Mouse (Mus musculus) kidney, embryonic 16.5 days (tissue): ENCODE results near the gene Fam167b. TPM values are rescaled to one million over a fixed set of nuclear protein-coding genes. Genes with fewer than 3 reads are reported as not detected.

Experiments
- ATAC-seq: fragments of 200-750 bp; cut with Nextera tagmentation; 2 replicates; pipeline ENCODE4 v1.8.0; 2017; ENCODE audit warnings: moderate TSS enrichment; ENCODE audit not compliant: low FRiP score, low TSS enrichment
- H3K27ac ChIP-seq: fragments of 300-500 bp; sonication (generic); 2 replicates; pipeline ENCODE4 v1.5.1; 2014; ENCODE audit warnings: low read length
- H3K27me3 ChIP-seq: fragments of 300-500 bp; sonication (generic); 2 replicates; pipeline ENCODE4 v1.6.1; 2014; ENCODE audit warnings: low read length, control low read depth, mixed read lengths; ENCODE audit not compliant: insufficient read depth
- H3K36me3 ChIP-seq: fragments of 300-500 bp; sonication (generic); 2 replicates; pipeline ENCODE4 v1.6.1; 2014; ENCODE audit warnings: low read length, control low read depth, mixed read lengths; ENCODE audit not compliant: insufficient read depth
- H3K4me1 ChIP-seq: fragments of 300-500 bp; sonication (generic); 2 replicates; pipeline ENCODE4 v1.6.1; 2014; ENCODE audit warnings: low read length, control low read depth, mixed read lengths; ENCODE audit not compliant: insufficient read depth
- H3K4me2 ChIP-seq: fragments of 300-500 bp; sonication (generic); replicated peaks from 2 replicates; pipeline ENCODE4 v1.6.1; 2014; ENCODE audit warnings: low read depth, low read length
- H3K4me3 ChIP-seq: fragments of 300-500 bp; sonication (generic); 2 replicates; pipeline ENCODE4 v1.5.1; 2014; ENCODE audit warnings: mild to moderate bottlenecking, low read length
- H3K9ac ChIP-seq: fragments of 300-500 bp; sonication (generic); replicated peaks from 2 replicates; pipeline ENCODE4 v1.6.1; 2014; ENCODE audit warnings: low read length
- H3K9me3 ChIP-seq: fragments of 300-500 bp; sonication (generic); 2 replicates; pipeline ENCODE4 v1.6.1; 2016; ENCODE audit warnings: low read length, control low read depth
- WGBS: fragments of 180-500 bp; shearing (Covaris S2); extraction: QIAGEN DNeasy Blood & Tissue Kit; methylation state at CpG from one replicate; pipeline ENCODE4 v1.1.7; 2014; 5-methylcytosine and 5-hydroxymethylcytosine counted together
- polyA plus RNA-seq: library from polyadenylated mRNA; unstranded; fragments of >200 nt; fragmentation: Nextera tagmentation; extraction: Ambion mirVana; gene quantifications from 2 replicates; pipeline ENCODE4 v1.2.1, GENCODE M21; 2015

The Fam167b gene
- polyA plus RNA-seq, 1 experiment from 2014 or later, result 37.8 TPM

DNA sequence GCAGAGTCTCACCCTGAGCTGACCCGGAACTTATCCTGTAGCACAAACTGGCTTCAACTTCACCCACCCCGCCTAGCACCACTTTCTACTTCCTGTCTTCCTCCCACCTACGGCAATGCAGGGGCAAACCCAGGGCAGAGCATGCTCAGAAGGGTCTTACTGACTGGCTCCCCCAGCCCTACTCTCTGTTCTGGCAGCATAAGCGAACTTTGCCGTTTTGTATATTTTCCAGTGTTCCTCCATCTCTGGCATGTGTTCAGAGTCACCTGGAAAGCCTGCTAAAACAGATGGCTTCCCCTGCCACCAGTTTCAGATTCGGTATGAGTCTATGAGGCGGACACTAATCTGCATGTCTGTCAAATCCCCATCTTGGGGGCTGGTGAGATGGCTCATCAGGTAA lies 2.0 kb upstream of the Fam167b start:
- peaks cover 23% of the 10 kb centered on the region for H3K4me1 ChIP-seq
- H3K27me3 ChIP-seq, result no peaks in the 10 kb centered on the region
- H3K9ac ChIP-seq, result no peak overlapping the region
- H3K9me3 ChIP-seq, result no peaks in the 10 kb centered on the region
- no peak for ATAC-seq
- 0 out of 2 replicates have a peak overlapping the region, but pooled peaks have one; percentile 48 for H3K27ac ChIP-seq
- 64% methylated on average over 7 of the region's 7 CpGs for WGBS
- no peak overlapping the region for H3K4me3 ChIP-seq
- no peak overlapping the region for H3K4me2 ChIP-seq
- no peaks in the 10 kb centered on the region for H3K36me3 ChIP-seq

DNA sequence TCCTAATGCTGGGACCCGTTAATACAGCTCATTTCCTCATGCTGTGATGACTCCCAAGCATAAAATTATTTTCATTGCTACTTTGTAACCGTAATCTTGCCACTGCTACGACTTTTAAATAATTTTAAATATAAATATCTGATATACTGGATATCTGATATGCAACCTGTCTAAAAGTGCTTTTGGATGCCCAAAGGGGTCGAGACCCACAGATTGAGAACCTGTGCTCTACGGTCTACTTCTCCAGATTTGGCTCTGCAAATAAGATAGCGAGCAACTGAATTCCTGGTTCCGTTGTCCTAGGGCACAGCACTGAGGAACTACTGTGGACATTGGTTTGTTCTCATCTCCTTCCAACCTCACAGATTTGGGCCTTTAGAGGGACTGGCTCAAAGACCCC lies 661 bp downstream of the Fam167b start:
- peak overlapping the region; percentile 34 for H3K4me3 ChIP-seq
- peaks cover 17% of the 10 kb centered on the region for H3K4me1 ChIP-seq
- no peaks in the 10 kb centered on the region for H3K9me3 ChIP-seq
- peak overlapping the region; percentile 46; the same call in 1 of the 2 replicates for H3K27ac ChIP-seq
- H3K4me2 ChIP-seq, result peak overlapping the region; percentile 41
- peak overlapping the region; percentile 56; the same call in 1 of the 2 replicates for H3K9ac ChIP-seq
- no peaks in the 10 kb centered on the region for H3K36me3 ChIP-seq
- ATAC-seq, result no peak
- no peaks in the 10 kb centered on the region for H3K27me3 ChIP-seq
- 73% methylated on average over 7 of the region's 7 CpGs for WGBS

DNA sequence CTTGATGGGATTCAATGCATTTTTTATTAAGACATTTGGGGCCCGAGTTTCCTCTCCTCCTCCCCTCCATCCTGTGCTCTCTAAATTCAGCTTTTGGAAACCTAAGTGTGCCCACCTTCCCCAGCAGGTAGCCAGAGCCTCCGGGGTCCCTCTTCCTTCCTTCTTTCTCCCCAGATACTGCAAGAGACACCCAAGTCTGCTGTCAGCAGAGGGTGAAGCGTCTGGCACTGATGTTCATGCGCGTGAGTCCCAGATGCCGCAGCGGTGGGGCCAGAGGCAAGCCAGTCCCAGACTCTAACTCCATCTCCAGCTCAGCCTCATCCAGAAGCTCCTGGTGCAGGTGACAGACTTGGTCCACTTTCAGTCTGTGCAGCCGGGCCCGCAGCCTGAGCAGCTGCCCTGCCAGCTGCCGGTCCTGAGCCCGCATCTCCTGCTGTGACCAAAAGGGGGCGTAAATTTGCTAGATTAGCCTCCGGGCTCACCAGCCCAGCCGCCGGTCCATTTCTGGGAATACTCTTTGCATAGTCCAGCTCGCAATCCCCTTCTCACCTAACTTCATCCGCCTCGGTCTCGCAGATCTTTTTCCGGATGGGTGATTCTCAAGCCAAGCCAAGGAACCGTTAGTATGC lies 1.4 kb downstream of the Fam167b start:
- peaks cover 17% of the 10 kb centered on the region for H3K4me1 ChIP-seq
- H3K4me2 ChIP-seq, result peak overlapping the region; percentile 41
- no peak overlapping the region for H3K27ac ChIP-seq
- no peaks in the 10 kb centered on the region for H3K36me3 ChIP-seq
- H3K27me3 ChIP-seq, result no peaks in the 10 kb centered on the region
- H3K9ac ChIP-seq, result peak overlapping the region; percentile 56
- peak overlapping the region; percentile 34 for H3K4me3 ChIP-seq
- WGBS, result 34% methylated on average over 21 of the region's 21 CpGs
- no peaks in the 10 kb centered on the region for H3K9me3 ChIP-seq
- no peak; the same call in 1 of the 2 replicates for ATAC-seq

DNA sequence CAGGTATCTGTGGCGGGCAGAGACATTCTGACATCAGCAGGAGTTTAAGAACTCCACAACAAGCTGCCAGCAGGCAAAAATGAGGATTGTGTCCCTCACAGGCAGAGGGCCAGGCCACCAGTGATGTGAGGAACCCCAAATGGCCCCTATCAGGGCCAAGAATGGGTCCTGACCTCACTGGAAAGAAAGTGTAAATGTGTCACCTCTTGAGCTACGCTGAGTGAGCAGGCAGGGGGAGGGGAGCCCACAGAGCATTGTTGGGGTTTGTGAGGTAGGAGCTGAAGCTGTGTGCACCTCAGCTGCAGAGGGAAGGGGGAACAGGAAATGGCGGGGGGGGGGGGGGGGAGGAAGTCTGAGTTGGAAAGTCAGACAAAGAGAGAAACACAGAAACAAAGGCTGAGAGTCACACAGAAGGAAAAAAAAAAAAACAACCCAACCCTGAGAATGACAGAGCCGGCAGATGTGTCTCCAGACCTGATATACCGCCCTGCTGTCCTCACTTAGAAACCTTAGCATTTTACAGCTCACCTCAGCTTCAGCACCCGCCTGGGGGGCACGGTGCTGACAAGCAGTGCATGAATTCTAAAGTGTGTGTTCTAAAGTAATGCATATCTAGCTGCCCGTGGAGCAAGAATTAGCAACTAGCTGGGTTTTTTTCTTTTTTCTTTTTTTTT lies 3.0 kb downstream of the Fam167b start:
- H3K27ac ChIP-seq, result peak overlapping the region; percentile 79
- 18% methylated on average over 7 of the region's 8 CpGs for WGBS
- peak overlapping the region; percentile 31; the same call in 1 of the 2 replicates for H3K4me2 ChIP-seq
- H3K27me3 ChIP-seq, result no peaks in the 10 kb centered on the region
- H3K9ac ChIP-seq, result peak overlapping the region; percentile 53; the same call in 1 of the 2 replicates
- no peaks in the 10 kb centered on the region for H3K36me3 ChIP-seq
- no peak overlapping the region; the same call in 1 of the 2 replicates for H3K4me3 ChIP-seq
- peaks cover 16% of the 10 kb centered on the region for H3K4me1 ChIP-seq
- ATAC-seq, result peak; percentile 53
- no peaks in the 10 kb centered on the region for H3K9me3 ChIP-seq

DNA sequence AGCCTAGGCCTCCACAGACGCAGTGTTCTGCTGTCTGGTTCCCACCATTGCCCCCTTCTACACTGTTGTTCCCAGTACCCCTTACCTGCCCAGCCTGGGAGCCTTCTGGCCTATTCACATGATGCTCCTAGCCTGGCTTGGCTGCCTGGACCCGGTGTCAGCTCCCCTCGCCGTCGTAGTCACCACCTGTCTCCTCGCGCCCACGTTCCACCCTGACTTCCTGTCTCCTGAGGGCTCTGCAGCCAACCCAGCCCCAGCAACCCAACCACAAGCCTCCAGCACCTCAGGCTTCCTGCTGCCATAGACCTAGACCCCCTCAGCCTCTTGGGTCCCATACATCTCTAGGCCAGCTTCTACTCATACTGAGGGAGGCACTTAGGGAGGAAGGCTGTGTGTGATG lies 4.9 kb downstream of the Fam167b start, which contains the start of gene Lck:
Lck (minus strand) TSS at position 212 of the 400 bp plus-strand sequence.
- H3K4me1 ChIP-seq, result peaks cover 13% of the 10 kb centered on the region
- H3K27ac ChIP-seq, result peak within 1 kb of the TSS; percentile 54

DNA sequence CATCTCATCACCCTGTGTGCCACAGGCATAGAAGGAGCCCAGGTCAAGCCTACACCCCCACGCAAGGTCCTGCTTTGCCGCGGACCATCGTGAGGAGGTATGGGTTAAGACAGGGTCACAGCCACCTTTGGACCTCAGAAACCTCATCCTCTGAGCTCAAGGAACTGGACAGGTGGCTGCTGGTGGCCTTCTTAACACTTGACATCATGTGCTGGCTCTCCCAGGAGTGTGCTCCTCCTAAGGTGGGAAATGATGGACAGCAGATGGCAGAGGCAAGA lies 5.3 kb downstream of the Fam167b start:
- H3K4me3 ChIP-seq, result no peak overlapping the region

More for the DNA sequence above, 4.9 kb downstream of the Fam167b start, which contains the start of gene Lck:
- no peak within 1 kb of the TSS for H3K4me3 ChIP-seq
- no peak for ATAC-seq
- H3K36me3 ChIP-seq, result no peaks in the 10 kb centered on the region
- H3K9me3 ChIP-seq, result no peaks in the 10 kb centered on the region
- H3K27me3 ChIP-seq, result no peaks in the 10 kb centered on the region
- WGBS, result 93% methylated on average over 8 of the region's 8 CpGs
- H3K9ac ChIP-seq, result no peak within 1 kb of the TSS
- H3K4me2 ChIP-seq, result no peak within 1 kb of the TSS

DNA sequence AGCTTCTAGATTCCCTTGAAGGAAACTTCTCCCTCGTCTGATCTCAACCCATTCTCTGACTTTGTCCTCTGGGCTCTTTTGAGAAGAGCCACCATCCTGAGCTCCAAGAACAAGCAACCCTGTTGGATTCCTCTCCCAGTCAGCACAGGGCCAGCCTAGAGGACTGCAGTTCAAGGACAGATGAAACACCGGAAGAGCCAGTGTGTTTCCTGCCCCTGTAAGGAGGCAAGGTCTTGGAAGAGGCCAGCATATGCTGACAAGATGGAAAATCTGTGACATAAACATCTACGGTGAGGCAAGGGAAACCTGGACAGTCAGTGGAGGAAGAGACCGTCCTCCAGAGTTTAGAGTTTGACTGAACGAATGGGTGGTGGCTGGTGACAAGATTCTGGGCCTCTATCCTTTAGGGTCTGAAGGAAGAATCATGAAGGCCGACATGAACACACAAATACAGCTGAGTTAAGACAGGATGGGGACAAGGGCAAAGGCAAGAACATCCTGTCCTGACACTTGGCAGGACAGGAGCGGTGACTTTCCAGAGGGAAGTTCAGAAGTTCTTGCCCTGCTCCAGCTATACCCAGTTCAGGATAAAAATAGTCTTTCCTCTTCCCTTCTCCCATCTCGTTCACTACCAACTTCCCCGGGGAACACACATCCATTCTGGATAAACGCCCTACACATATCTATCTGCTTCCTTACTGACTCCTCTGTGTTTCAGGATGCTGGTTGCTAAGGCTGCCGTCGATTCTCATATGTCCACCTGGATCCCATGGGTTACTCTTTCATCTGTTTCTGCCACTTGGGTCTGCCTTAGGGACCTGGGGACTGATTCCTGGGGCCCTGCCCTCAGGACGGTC lies 5.9 kb downstream of the Fam167b start:
- 69% methylated on average over 13 of the region's 13 CpGs for WGBS
- peaks cover 13% of the 10 kb centered on the region for H3K4me1 ChIP-seq
- peak overlapping the region; percentile 54 for H3K27ac ChIP-seq

More for the DNA sequence above, 5.3 kb downstream of the Fam167b start:
- no peak overlapping the region for H3K9ac ChIP-seq
- ATAC-seq, result no peak
- H3K4me2 ChIP-seq, result no peak overlapping the region
- H3K27me3 ChIP-seq, result no peaks in the 10 kb centered on the region
- H3K36me3 ChIP-seq, result no peaks in the 10 kb centered on the region
- peak overlapping the region; percentile 54 for H3K27ac ChIP-seq
- WGBS, result 84% methylated on average over 4 of the region's 4 CpGs
- peaks cover 13% of the 10 kb centered on the region for H3K4me1 ChIP-seq
- no peaks in the 10 kb centered on the region for H3K9me3 ChIP-seq

DNA sequence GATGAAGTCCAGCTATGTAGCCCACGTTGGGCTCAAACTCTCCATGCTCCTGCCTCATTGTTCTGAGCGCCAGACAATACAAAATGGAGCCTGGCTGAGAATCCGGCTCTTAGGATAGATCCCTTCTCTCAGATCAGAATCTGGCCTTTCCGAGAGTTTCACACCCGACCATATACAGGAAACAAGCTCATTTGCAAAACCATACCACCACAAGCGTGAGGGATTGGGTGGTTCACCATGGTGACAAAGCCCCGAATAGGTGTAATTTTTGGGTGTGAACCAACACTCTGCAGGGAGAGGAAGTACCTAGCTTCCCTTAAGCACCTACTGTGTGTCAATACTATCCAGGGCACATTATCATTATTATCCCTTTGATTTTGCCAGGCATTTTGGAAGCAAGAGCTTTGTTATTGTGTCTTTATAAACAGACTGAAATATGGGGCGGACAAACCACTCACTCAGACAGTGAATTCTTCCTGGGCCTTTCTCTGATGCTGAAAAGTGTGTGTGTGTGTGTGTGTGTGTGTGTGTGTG lies 6.7 kb downstream of the Fam167b start:
- peaks cover 7% of the 10 kb centered on the region for H3K4me1 ChIP-seq
- H3K9ac ChIP-seq, result no peak overlapping the region
- ATAC-seq, result no peak
- 69% methylated on average over 8 of the region's 8 CpGs for WGBS
- no peak overlapping the region for H3K4me2 ChIP-seq
- no peaks in the 10 kb centered on the region for H3K9me3 ChIP-seq
- H3K27me3 ChIP-seq, result no peaks in the 10 kb centered on the region
- no peak overlapping the region for H3K4me3 ChIP-seq
- H3K36me3 ChIP-seq, result no peaks in the 10 kb centered on the region
- H3K27ac ChIP-seq, result peak overlapping the region; percentile 34; the same call in 1 of the 2 replicates

More for the DNA sequence above, 5.9 kb downstream of the Fam167b start:
- no peaks in the 10 kb centered on the region for H3K36me3 ChIP-seq
- H3K4me3 ChIP-seq, result no peak overlapping the region
- H3K4me2 ChIP-seq, result no peak overlapping the region
- H3K9me3 ChIP-seq, result no peaks in the 10 kb centered on the region
- ATAC-seq, result no peak
- no peak overlapping the region for H3K9ac ChIP-seq
- H3K27me3 ChIP-seq, result no peaks in the 10 kb centered on the region

DNA sequence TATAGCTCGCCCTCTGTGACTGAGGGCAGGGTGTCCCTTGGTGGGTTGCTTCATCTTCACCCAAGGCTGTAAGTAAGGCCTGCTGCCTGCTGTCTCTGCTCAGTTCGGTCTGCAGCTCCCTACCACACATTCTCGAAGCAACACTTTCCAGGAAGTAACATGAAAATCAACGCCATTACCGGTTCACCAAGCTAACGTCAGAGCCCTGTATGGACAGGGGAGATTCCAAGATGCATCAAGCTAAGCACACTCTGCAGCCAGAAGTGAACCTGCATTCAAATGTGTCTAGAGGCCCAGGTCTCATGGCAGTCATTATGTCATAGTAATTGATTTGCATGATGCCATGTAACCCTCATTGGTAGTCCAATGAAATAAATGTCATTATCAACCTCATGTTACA lies 8.3 kb downstream of the Fam167b start:
- Histone ChIP-seq H3K9me3 (no peaks in the 10 kb centered on the region), H3K27ac (no peak overlapping the region), H3K9ac (no peak overlapping the region), H3K4me3 (no peak overlapping the region), H3K27me3 (no peaks in the 10 kb centered on the region), H3K4me1 (peaks cover 1% of the 10 kb centered on the region; the same call in 1 of the 2 replicates), H3K36me3 (no peaks in the 10 kb centered on the region), H3K4me2 (no peak overlapping the region)
- WGBS, result 84% methylated on average over 6 of the region's 6 CpGs
- ATAC-seq, result no peak
